Mouse (Mus musculus) kidney, postnatal 36 days (tissue): ENCODE measurements around the gene C1qtnf6.

Experiments
- DNase-seq, 2 experiments: peaks; one replicate each; pipeline ENCODE4 v3.0.0; 2021 to 2022; ENCODE audit warnings: mixed read lengths in 2 of 2

The C1qtnf6 gene

DNA sequence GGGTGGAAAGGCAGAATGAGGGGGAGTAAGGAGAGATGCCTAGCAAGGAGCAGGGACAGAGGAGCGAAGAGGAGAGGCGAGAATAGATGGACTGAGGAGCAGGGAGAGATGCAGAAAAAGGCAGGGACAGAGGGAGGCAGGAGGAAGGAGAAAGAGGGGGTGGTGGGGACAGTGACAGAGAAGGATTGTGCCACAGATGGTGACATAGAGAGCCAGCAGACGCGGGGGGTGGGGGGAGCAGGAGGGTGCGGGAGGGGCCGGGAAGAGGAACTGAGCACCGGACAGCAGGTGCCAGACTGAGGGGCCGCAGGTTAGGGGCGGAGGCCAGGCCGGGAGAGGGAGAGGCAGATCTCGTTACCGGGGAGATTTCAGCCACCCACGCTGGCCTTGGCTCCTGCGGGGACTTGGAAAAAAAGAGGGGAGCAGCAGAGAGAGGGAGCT lies 13.4 kb upstream of the C1qtnf6 start, which contains the start of gene Sstr3:
Sstr3 (minus strand) TSS at position 125 of the 441 bp plus-strand sequence.
- no peak for DNase-seq

DNA sequence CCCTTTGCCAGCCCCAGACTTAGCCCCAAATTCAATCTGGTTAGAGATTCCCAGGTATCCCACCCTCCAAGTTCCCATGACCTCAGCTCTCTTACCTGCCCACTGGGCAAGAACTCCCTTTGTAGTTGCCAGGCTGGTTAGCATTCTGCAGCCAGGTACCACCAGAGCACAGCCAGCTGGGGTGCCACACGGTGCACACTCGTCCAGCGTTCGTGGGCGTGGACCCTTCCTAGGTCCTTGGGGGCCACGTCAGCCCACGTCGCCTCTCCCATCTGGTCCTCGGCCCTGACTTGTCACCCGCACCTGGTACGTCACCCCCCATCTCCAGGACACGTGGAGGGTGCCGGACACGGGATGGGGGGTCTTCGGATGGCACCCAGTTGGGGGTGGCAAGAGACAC lies 12.8 kb upstream of the C1qtnf6 start:
- DNase-seq = no peak

DNA sequence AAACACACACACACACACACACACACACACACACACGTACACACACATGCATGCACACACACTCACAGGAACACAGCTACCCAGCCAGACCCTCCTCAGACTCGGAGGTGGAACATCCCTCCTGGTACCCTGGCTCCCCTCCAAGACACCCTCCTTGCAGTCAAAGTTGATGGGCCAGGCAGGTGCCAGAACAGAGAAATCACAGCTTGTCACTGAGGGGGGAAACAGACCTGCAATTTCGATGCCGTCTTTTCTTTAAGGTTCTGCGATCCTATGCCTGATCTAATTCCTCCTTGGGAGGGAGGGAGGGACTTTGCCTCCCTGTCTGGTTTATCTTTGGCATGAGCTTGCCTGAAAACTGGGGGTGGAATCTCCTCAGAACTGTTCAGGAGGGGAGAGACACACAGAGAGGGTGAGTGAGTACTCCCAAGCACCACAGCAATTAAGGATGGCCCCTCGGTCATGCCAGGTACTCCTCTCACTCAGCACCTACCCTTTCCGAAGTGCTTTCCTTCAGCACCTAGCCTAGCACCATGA lies 11.6 kb upstream of the C1qtnf6 start:
- no peak for DNase-seq

DNA sequence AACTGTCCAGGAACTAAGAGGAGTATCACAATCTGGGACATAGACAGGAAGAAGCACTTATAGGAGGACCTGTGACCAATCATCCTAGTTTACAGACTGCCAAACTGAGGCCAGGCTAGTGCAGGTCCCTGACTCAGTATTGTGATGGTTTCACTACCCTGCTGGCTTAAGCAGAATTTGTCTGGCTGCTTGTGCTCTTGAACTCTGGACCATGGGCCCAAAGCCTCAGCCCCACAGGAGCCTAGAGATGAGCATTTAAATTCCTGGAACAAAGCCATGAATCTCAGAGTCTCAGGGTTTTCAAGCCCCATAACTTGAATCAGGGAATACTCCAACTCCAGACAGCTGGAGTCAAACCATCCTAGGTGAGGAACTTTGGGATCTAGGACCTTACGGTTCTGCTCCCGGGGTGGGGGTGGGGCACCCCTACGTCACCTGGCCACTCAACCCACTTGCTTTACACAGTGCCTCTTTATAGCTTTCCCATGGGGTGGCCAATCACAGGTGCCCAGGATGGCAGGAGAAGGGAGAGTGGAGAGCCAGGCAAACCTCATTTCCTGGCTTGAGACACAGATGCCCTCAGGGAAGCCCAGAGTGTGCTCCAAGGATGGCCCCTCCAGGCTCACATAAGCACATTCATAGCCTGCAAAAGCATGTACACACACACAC lies 11.0 kb upstream of the C1qtnf6 start:
- peak; percentile 18 to 44 for DNase-seq

DNA sequence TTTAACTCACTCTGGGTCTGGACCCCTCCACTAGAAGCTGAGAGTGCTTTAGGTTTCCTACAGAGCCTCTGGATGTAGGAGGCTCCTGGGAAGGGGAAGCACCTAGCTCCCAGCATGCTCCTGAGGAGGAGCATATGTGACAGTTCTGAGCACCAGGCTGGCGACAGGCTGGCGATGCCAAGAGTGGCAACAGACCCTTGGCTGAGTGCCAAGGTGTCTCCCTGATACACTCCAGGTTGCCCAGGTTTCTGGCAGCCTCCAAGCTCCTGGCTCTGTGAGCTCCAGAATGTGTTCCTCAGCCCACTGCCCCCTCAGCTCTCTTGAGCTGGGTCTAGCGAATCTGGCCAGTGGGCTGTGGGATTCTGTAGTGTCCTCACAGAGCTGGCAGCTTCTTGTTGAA lies 10.4 kb upstream of the C1qtnf6 start:
- DNase-seq = peak in 1 of 2 experiments; percentile 9

DNA sequence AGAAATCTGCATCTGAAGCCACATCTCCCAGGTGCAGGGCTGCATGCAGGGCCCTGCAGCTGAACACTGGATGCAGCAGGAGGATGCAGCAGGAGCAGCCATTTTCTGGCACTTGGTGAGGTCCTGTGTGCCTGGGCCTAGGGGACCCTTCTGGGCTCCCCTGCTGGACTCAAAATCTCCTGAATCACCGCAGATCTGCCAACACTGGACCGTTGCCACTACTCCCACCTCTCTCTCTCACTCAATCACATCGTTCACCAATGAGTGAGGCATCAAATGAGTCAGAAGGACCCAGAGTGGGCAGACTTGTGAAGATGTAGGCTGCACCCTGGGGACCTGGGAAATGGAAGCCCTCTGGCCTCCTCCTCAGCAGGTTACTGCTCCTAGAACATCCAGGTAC lies 9.8 kb upstream of the C1qtnf6 start:
- no peak for DNase-seq

DNA sequence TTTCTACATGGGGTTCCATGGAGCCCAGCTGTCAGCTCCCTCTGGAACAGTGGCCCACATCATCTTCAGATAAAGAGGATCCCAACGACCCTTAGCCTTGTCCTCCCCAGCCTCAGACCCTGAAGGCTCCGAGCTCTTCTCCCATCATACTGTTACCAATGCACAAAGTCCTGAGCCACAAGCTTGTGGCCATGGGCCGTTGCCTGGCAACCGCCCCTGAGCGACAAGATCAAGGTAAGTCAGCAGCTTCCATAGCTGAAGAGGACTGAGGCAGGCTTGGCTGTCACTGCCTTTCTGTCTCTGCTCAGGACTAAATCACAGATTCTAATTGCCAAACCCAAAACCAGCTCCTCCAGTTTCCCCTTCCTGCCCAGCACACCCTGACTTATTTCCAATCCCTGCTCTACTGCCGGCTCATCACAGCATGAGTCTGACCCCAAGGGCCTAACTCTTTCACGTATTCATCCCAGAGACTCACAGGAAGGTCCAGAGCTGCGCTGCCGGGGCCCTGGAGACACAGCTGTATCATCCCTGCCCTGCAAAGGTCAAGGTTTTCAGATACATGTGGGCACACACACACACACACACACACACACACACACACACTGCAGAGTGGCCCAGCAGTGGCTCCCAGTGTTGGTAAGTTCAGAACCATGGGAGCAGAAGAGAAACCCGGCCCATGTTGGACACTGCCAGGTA lies 4.7 kb upstream of the C1qtnf6 start:
- DNase-seq = no peak

DNA sequence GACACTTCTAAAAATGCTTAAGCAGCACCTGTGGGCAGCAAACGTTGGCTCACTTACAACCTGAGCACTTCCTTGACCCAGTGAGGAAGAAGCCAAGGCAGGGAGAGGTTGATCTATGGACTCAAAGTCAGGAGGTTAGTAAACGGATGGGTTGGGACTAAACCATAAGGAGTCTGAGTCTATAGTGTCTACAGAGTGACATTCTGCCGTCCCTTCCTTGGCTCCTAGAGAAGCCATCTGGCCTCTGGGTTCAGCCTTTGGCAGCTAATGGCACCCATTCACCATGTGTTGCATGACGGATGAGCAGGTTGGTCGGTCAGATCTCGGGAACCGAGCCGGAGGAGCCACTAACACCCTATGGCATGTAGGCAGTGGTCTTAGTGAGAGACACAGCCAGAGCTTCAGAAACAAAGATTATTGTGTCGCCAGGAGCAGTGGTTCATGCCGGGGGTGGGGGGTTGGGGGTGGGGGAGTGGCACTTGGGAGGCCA lies 2.2 kb upstream of the C1qtnf6 start:
- peak; percentile 15 to 33 for DNase-seq

DNA sequence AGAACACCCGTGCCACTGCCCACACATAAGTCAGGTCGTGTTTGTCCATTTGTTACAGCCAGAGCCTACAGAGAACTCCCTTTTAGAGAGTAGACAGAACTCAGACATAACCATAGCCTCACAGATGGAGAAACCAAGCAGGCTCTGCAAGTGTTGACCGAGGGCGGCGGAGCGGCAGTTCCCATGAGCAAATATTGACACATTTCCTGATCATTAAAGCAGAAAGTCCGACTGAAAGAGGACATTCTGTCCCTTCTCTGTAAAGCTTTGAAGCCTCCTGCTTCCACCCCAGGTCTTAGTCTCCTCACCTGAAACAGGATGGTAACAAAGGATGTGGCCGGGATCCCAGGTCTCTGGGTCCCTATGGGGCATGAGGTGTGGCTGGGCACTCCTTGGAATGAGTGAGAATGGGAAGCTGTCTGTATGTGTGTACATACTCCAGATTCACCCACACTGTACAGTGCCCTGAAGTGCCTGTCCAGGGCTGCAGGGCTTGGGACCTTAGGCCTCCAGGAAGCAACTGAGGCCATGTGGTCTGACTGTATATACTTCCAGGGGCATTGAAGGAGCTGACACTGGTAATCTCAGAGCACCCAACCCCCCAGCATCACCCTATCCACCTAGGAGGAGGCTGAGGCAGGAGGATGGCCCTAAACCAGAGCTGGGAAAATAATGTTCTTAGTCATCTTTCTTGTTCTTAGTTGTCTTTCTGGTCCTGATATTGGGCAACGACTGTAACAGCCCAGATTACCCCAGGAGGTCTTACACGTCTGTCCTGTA lies 1.5 kb upstream of the C1qtnf6 start:
- no peak for DNase-seq

DNA sequence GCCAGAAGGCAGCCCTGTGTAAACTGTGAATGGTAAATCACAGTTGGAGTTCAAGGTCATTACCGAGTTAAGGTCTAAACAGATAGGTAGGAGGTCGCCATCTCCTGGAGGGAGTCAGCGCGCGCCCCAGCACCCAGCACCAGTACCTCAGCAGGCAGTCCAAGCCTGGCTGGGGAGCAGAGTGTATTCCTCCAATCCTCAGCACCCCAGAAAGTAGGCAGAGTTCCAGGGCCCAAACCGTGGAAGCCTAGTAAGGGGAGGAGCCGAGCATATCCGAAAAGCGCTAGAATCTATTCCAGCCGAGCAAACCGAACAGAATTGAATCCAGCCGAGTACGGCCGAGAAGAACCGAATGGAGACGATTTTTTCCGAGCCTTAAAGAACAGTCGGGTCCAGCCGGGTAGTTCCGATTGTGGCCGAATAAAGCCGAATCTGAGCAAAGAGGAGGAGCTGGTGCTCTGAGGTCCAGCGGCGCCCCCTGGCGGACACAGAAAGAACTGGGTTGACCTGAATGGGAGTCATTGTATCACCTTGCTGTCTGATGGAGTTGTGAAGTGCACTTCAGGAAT lies 769 bp upstream of the C1qtnf6 start:
- DNase-seq = peak; percentile 99 to 100

DNA sequence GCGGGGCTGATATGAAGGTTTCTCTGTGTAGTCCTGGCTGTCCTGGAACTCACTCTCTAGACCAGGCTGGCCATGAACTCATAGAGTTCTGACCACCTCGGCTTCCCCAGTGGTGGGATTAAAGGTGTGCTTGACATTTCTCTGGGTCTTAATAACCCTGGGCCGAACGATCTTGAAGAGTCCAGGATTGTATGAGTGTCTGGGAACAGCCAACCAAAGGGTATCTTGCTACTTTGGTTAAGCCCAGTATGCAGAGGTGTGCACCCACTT lies 170 bp upstream of the C1qtnf6 start:
- DNase-seq = peak in 1 of 2 experiments; percentile 25

DNA sequence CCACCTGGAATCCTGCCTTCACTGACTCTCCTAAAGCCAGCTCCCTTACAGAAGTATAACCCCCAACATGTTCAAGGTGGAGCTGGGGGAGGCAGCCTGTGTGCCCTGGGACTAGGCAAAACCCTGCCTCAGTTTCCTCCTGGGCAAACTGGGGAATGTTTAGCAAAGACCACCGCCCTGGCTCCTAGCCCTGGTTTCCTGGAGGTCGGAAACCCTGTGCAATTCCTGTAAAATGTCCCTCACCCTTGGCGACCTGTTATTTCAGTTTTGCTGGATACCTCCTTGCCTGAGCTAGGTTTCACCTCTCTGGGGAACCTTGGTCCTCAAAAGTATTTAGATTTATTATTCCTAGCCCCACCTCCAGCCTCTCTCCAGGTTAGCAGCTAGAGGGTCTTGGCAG lies 1.1 kb downstream of the C1qtnf6 start:
- no peak for DNase-seq

DNA sequence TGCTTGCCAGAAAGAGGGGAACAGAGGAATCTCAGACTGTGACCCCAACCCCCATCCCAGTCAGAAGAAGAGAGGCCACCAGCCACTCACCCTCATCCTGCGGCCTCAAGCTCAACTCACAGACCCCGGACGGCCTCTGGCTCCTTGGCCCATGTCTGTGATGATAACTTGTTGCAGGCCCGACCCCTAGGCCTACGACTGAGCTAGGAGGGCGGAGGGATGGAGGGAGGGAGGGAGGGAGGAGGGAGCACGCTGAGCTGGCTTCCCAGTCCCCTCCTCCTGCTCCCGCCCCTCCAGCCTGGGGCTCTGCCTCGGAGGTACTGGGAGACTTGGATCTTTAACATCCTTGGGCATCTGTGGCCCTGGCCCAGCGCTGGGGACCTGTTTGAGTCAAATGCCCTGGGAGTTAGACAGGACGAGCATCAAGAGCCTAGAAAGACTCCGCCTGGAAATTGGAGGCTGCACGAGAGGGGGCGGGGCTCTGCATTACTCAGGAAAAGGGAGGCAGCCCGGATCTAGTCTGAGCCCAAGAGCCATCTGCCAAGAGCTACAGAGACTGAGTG lies 1.7 kb downstream of the C1qtnf6 start:
- DNase-seq = peak; percentile 62 to 78

DNA sequence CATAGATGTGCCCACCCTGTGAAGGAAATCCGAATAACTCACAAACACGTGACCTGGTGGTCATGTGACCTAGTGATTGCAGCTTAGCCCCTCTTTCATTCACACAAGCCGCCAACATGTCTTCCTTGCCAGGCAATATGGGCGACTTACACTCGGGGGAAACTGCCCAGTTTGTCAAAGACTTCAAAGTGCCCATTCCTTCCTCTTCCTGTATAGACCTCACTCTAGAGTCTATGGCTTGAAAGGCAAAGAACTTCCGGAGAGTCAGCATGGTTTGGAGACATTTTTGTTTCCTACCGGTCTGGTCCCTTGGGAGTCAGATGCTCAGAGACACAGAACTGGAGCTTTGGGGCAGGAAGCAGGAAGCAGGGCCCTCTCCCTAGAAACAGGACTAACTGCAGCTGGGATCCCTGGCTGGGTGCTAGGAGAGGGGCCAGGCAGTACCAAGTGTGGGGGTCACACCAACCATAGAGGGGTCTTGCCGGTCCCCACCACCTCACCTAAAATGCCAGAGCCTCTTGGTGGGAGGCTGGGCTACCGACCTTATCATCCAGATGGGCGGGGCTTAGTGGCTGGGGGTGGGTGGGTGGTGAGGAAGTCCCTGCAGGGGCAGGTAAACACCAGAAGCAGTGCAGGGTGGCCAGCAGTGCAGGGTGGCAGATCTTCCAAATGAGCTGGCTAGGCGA lies 2.3 kb downstream of the C1qtnf6 start:
- DNase-seq = peak; percentile 49 to 73

DNA sequence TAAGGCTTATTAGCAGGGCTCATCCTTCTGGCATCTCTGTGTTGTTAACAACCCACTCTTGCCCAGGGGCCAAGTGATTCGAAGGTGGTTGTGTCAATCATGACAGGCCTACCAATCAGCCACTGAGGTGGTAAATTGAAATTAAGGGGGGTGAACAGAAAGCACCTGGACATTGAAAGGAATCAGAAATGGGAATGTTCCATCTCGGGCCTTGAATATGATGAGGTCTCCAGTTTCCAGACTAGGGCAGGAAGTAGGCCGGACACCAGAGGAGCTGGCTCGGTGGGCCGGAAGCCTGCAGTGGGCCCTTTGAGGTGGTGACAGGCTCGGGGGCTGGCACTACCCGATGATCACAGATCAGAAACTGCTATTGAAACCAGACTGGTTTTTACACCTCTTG lies 3.2 kb downstream of the C1qtnf6 start:
- DNase-seq = peak; percentile 56 to 57

DNA sequence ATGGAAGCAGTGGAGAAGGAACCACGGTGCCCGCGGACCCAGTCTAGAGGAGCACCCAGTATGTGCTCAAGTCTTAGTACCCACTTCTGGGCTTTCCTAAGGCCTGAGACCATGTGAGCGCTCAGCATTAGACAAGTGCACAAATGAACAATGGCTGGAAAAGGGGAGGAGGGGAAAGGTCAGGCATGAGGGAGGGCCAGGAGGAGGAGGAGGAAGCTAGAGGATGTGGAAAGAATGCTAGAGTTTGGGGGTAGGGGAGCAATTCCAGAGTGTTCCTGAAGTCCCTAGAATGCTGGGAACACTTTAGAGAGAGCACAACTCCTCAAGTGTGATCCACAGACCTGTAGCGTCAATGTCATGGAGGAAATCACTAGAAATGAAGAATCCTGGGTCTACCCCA lies 7.1 kb downstream of the C1qtnf6 start:
- no peak for DNase-seq

DNA sequence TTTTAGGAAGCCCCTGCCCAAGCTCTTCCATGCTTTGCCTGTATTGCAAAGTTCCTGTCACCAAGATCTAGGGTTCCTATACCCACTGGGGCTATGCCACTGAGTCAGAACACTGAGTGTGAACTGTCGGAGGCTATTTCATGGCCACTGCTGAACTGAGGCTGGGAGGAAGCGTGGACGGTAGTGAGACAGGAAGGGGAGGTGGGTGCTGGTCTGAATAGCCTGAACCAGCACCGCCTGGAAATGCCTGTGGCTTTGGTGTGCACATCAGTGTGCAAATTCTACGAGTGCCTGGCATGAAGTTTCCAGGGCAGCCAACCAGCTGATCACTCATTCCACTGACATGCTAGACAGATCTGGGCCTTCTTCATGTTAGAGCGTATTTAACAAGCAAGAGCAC lies 9.3 kb downstream of the C1qtnf6 start:
- no peak for DNase-seq

DNA sequence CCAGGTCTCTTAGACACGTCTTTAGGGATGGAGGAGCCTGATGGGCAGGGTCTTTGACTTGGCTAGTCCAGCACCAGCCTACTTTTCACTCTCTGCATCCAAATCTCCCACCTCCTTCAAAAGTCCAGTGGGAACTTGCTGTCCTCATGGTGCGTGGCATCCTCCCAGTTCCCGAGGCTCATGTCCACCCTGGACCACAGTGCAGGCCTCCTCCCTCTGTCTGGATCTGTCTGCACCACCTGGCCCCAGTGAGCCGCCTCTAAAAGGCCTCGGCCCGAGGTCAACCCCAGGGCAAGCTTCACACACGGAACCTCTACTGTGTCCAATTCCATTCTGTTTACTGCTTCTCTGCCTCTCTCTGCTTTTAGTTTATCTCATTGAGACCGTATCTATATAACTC lies 9.9 kb downstream of the C1qtnf6 start:
- no peak for DNase-seq

DNA sequence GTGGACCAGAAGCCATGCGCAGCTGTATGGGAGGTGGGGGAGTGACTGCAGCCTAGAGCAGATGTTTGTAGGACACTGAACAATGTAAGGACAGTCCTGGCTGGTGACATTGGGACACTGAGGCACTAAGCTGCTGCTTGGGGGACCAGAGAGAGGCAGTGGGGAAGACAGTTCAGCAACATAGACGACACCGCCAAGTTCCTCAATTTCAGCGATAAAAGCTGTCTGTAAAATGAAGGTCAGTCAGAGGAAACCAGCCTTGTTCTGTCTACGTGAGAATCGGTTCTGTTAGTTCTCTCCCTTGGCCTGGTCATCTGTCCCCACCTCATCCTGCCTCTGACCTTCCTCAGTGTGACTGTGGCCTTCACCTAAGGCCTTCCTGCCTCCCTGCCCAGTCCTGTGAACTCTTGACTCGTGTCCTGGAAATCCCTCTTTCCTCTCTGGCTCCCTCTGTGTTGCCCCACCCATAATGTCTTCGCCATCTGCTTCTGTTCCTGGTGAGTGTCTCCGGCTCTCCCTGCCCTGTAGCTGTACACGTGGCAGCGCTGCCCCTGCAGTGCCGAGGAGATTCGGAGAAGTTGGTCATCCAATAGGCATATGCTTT lies 11.0 kb downstream of the C1qtnf6 start:
- DNase-seq = peak; percentile 54 to 77

DNA sequence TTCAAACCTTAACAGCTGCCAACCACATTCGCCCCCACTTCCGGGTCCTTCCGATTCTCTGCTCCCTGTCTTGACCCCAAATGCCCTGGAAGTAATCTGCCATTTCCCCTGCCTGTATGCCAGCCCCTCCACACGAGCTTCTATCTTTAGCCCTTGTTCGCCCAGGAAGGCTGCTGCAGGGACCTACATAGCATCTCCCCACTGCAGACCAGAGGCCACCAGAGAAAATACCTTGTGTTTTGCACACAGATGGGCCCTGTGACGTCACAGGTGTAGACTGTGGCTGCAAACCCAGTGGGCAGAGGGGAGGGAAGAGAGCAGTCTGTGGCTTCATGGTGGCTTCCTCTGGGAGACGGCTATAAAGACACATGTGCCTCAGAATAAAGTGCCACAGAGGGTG lies 13.0 kb downstream of the C1qtnf6 start:
- DNase-seq = no peak

DNA sequence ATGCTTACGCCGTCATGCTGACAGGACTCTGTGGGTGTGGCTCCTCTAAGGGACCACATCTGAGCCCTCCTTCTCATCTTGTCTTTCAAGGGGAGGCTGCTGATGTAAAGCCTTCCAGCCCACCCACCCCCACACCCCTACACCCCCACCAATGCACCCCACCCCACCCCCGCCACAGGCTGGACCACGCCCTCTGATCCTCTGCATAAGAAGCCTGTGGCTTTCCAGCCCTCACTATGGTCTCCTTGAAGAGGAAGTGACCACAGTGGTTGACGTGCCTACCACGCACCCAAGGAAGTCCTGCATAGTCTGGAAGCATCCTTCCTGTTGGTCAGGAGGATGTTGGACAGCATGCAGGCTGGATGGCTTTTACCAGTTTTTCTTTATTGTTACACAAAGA lies 15.5 kb downstream of the C1qtnf6 start:
- peak in 1 of 2 experiments; percentile 37 for DNase-seq
